Comparison of ENCODE assay signal across 10 mouse cellular contexts in genomic region chr2:43816788-43817581, GRCm38 (mm10).
DNase-seq lines count a peak whose midpoint lies in the region; ATAC-seq lines count a peak whose summit lies in the region.
"Had no signal": no experiment of that assay in that cellular context is flagged by ENCODE, and none has a peak within 500 bp of the region (broad histone marks: within the 10 kb centered on the region; RNA-seq: fewer than 3 reads in every experiment).

No protein-coding gene starts in this region.

- H3K36me3 ChIP-seq in neural tube, embryonic 14.5 days (ENCODE audit: control insufficient read depth, insufficient read depth, low read length): no peaks in the 10 kb centered on the region
- H3K36me3 ChIP-seq: G1E; midbrain, embryonic 12.5 days had no signal

- no peak for DNase-seq in neural tube, embryonic 10.5 days (ENCODE audit: extremely low spot score, low spot score)
- peak; percentile 50 for DNase-seq in gastrocnemius, postnatal 10 days
- DNase-seq in left cerebral cortex, adult 11 months (ENCODE audit: low spot score): peak; percentile 34
- no peak for DNase-seq in thymus, postnatal 4 days
- no peak for DNase-seq in lung, postnatal 25 days (ENCODE audit: low spot score)
- DNase-seq in B cell, adult 2 months: no peak
- DNase-seq in spleen, postnatal 10 days (ENCODE audit: low spot score in 2 of 2): no peak

- no peak overlapping the region for H3K4me3 ChIP-seq in neural tube, embryonic 14.5 days (ENCODE audit: low read depth, low read length)
- H3K4me3 ChIP-seq: midbrain, embryonic 12.5 days had no signal

- ATAC-seq in neural tube, embryonic 14.5 days (ENCODE audit: low read depth): peak; percentile 63; the same call in 1 of the 2 replicates

- H3K27me3 ChIP-seq in neural tube, embryonic 14.5 days (ENCODE audit: control insufficient read depth, insufficient read depth, low read length): no peaks in the 10 kb centered on the region
- H3K27me3 ChIP-seq: midbrain, embryonic 12.5 days had no signal

- H3K27ac ChIP-seq in neural tube, embryonic 14.5 days (ENCODE audit: low read depth, low read length): no peak overlapping the region
- H3K27ac ChIP-seq: midbrain, embryonic 12.5 days had no signal

- H3K4me1 ChIP-seq in neural tube, embryonic 14.5 days (ENCODE audit: control insufficient read depth, insufficient read depth, low read length): no peaks in the 10 kb centered on the region
- H3K4me1 ChIP-seq: midbrain, embryonic 12.5 days had no signal

- no peak overlapping the region for H3K4me2 ChIP-seq in neural tube, embryonic 14.5 days (ENCODE audit: low read depth, low read length)
- H3K4me2 ChIP-seq: midbrain, embryonic 12.5 days had no signal

- WGBS in neural tube, embryonic 14.5 days: 81% methylated on average over 8 of the region's 8 CpGs

- no peaks in the 10 kb centered on the region for H3K9me3 ChIP-seq in neural tube, embryonic 14.5 days (ENCODE audit: control insufficient read depth, low read length)
- H3K9me3 ChIP-seq: G1E; midbrain, embryonic 12.5 days had no signal

- H3K9ac ChIP-seq in neural tube, embryonic 14.5 days (replicated peaks; ENCODE audit: low read depth, low read length): no peak overlapping the region
- H3K9ac ChIP-seq: midbrain, embryonic 12.5 days had no signal

Comparison
In these comparisons a context has a peak if more than half of its experiments do, and no peak if none do; other contexts are left out.
1. DNase-seq: peak in gastrocnemius, postnatal 10 days (single experiment) and left cerebral cortex, adult 11 months (single experiment); none in neural tube, embryonic 10.5 days (single experiment), thymus, postnatal 4 days (single experiment), lung, postnatal 25 days (single experiment), B cell, adult 2 months (0 of 2) and spleen, postnatal 10 days (0 of 2).